Mouse (Mus musculus): ENCODE measurements at regions not wholly inside any gene's neighbourhood (a gene's known extent, or its start where the extent isn't known, plus 50 kb on each side); places are given as distances from the start of the nearest gene placed in this dataset.

DNA sequence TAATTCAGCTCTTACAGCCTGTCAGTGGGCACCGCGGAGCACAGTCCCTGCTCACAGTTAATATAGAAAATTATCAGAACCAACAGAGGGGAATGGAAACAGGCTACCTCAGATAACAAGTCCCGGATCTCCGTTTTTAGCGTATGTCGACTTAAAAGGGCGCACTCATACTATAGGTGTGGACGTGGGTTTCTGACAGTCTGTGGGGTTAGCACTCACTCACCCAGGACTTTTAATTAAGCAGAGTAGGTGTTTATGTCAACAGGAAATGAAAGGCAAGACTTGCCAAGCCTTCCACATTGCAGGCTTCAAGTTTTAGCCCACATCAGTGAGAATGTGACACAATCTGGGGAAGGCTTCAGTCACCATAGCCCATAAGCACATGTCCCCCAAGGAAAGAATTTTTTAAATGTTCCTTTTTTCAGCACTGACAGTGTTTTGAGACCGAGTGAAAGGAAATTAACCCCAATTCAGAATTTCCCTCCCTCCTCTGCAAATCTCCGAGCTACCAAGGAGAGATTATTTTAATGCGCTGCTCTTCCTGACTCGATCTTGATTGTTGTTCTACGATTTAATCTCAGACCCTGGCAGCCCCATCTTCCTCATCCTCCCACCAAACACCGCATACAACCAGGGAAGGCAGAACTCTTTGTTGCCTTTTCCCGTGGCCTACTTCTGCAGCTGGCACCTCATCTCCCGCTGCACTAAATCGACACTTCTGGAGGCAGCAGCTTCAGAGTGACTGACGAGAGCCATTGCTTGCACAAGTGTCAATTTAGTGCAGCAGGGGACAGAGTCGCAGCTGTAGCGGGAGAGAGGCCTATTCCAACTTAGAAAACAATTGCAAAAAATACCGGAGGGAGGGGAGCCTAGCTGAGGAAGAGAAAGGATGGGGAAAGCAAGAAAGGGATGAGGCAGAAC is 629.7 kb downstream of the Rwdd3 start:
- Histone ChIP-seq H3K27ac (ENCODE audit: low read depth, low read length) (no peak overlapping the region), H3K9me3 (ENCODE audit: control insufficient read depth, low read length) (no peaks in the 10 kb centered on the region), H3K27me3 (ENCODE audit: control insufficient read depth, insufficient read depth, low read length) (no peaks in the 10 kb centered on the region), H3K4me3 (ENCODE audit: low read length) (no peak overlapping the region), H3K4me2 (replicated peaks; ENCODE audit: low read depth, low read length) (no peak overlapping the region), H3K4me1 (ENCODE audit: control insufficient read depth, insufficient read depth, low read length) (no peaks in the 10 kb centered on the region), H3K36me3 (ENCODE audit: control insufficient read depth, insufficient read depth, low read length) (no peaks in the 10 kb centered on the region), H3K9ac (ENCODE audit: low read depth, low read length) (no peak overlapping the region)
- no peak for ATAC-seq (ENCODE audit: low FRiP score, low TSS enrichment)
- WGBS, result 46% methylated on average over 21 of the region's 21 CpGs

DNA sequence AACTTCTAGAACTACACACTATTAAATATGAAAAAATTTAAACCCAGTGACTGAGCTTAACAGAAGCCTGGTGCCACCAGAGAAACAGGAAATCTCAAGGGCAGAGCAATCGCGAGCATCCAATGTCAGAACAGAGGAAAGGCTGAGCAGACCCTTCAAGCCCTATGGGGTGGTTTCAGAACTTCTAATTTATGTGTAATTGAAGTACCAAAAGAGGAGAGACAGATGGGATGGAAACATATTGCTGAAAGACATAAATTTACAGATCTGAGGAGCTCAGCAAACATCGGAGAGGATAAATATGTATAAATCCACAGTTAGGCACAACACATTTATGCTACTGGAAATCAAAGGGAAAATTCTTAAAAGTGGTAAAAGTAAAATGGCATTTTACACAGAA is 637.6 kb downstream of the Rwdd3 start:
- WGBS, result 77% methylated on average over 3 of the region's 3 CpGs
- no peak overlapping the region for H3K9ac ChIP-seq (ENCODE audit: low read depth, low read length)
- ATAC-seq (ENCODE audit: low FRiP score, low TSS enrichment), result no peak
- H3K27me3 ChIP-seq (ENCODE audit: control insufficient read depth, insufficient read depth, low read length), result no peaks in the 10 kb centered on the region
- H3K27ac ChIP-seq (ENCODE audit: low read depth, low read length), result no peak overlapping the region
- H3K4me1 ChIP-seq (ENCODE audit: control insufficient read depth, insufficient read depth, low read length), result no peaks in the 10 kb centered on the region
- H3K4me2 ChIP-seq (replicated peaks; ENCODE audit: low read depth, low read length), result no peak overlapping the region
- H3K9me3 ChIP-seq (ENCODE audit: control insufficient read depth, low read length), result no peaks in the 10 kb centered on the region
- no peak overlapping the region for H3K4me3 ChIP-seq (ENCODE audit: low read length)
- H3K36me3 ChIP-seq (ENCODE audit: control insufficient read depth, insufficient read depth, low read length), result no peaks in the 10 kb centered on the region

DNA sequence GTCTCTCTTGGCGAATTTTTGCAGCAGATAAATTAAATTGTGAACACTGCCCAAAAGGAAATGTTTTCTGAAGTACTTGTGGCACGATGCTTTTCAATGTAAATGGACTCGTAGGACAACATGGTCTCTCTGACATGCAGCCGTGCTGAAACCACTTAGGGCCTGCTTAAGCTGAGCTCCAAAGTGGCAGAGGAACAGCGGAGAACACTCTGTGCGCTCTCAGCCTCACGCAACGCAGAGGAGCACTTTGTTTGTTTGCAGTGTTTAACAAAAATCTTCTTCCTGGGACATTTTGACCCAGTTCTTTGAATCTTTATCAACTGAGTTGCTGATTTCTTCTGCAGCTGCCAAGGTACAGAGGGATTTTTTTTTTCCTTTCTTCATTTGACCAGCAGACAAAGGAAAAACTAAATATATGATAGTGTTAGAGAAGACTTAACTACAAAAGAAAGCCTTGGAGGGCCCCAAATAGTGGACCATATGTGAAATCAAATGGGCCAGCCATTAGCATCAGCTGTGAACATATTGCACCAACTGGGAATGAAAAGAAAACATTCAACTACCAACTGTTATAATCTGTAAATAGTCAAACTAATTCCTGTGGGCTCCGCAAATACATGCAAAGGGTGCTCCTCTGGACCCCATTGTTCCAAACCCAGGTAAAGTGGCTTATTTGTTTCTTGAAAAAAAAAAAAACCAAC is 639.5 kb downstream of the Rwdd3 start:
- no peak overlapping the region for H3K4me3 ChIP-seq (ENCODE audit: low read length)
- H3K9me3 ChIP-seq (ENCODE audit: control insufficient read depth, low read length), result no peaks in the 10 kb centered on the region
- H3K27ac ChIP-seq (ENCODE audit: low read depth, low read length), result no peak overlapping the region
- no peak for ATAC-seq (ENCODE audit: low FRiP score, low TSS enrichment)
- no peaks in the 10 kb centered on the region for H3K36me3 ChIP-seq (ENCODE audit: control insufficient read depth, insufficient read depth, low read length)
- no peaks in the 10 kb centered on the region for H3K27me3 ChIP-seq (ENCODE audit: control insufficient read depth, insufficient read depth, low read length)
- no peak overlapping the region for H3K4me2 ChIP-seq (replicated peaks; ENCODE audit: low read depth, low read length)
- no peaks in the 10 kb centered on the region for H3K4me1 ChIP-seq (ENCODE audit: control insufficient read depth, insufficient read depth, low read length)
- WGBS, result 88% methylated on average over 9 of the region's 9 CpGs
- no peak overlapping the region for H3K9ac ChIP-seq (ENCODE audit: low read depth, low read length)

DNA sequence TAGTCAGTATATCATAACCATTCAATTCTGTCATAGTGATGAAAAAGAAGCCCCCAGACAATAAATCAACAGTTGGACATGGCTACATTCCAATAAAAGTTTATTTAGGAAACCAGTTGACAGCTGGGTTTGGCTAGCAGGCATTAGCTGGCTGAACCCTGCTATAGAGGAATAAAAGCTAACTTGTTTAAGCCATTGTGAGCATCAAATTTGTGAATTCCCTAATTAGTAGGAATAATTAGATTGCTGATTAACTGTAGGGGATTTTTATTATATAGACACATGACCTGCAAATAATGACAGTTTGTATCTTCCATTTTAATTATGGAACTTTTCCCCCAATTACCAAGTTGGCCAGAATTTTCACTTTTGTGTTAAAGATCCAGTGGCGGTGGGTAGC is 659.8 kb downstream of the Rwdd3 start:
- Histone ChIP-seq H3K36me3 (ENCODE audit: control insufficient read depth, insufficient read depth, low read length) (no peaks in the 10 kb centered on the region), H3K9me3 (ENCODE audit: control insufficient read depth, low read length) (no peaks in the 10 kb centered on the region), H3K27me3 (ENCODE audit: control insufficient read depth, insufficient read depth, low read length) (no peaks in the 10 kb centered on the region), H3K27ac (ENCODE audit: low read depth, low read length) (no peak overlapping the region), H3K4me1 (ENCODE audit: control insufficient read depth, insufficient read depth, low read length) (no peaks in the 10 kb centered on the region), H3K4me3 (ENCODE audit: low read length) (no peak overlapping the region), H3K9ac (ENCODE audit: low read depth, low read length) (no peak overlapping the region), H3K4me2 (replicated peaks; ENCODE audit: low read depth, low read length) (no peak overlapping the region)
- 98% methylated on average over 1 of the region's 1 CpGs for WGBS
- no peak for ATAC-seq (ENCODE audit: low FRiP score, low TSS enrichment)

DNA sequence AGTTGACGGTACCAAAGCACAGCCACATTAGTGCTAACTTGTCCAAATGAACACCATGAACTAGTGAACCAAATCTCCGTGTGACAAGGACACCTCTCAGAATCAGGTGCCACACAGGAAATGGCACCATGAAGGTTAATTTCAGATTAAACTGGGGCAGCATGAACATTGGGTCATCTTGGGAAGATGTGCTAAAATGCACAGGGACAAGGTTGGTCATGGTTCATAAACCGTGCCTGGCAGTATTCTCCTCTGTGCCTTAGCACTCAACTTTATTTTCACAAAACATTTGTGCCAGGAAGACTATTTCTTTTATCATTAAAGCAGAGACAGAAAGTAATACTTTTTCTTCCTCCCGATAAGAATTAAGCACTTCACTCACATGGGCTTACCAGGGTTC is 672.6 kb downstream of the Rwdd3 start:
- H3K9me3 ChIP-seq (ENCODE audit: control insufficient read depth, low read length), result no peaks in the 10 kb centered on the region
- no peaks in the 10 kb centered on the region for H3K36me3 ChIP-seq (ENCODE audit: control insufficient read depth, insufficient read depth, low read length)
- H3K27ac ChIP-seq (ENCODE audit: low read depth, low read length), result no peak overlapping the region
- no peak overlapping the region for H3K4me3 ChIP-seq (ENCODE audit: low read length)
- no peak overlapping the region for H3K4me2 ChIP-seq (replicated peaks; ENCODE audit: low read depth, low read length)
- no peaks in the 10 kb centered on the region for H3K27me3 ChIP-seq (ENCODE audit: control insufficient read depth, insufficient read depth, low read length)
- 54% methylated on average over 4 of the region's 4 CpGs for WGBS
- no peak for ATAC-seq (ENCODE audit: low FRiP score, low TSS enrichment)
- no peaks in the 10 kb centered on the region for H3K4me1 ChIP-seq (ENCODE audit: control insufficient read depth, insufficient read depth, low read length)
- H3K9ac ChIP-seq (ENCODE audit: low read depth, low read length), result no peak overlapping the region

DNA sequence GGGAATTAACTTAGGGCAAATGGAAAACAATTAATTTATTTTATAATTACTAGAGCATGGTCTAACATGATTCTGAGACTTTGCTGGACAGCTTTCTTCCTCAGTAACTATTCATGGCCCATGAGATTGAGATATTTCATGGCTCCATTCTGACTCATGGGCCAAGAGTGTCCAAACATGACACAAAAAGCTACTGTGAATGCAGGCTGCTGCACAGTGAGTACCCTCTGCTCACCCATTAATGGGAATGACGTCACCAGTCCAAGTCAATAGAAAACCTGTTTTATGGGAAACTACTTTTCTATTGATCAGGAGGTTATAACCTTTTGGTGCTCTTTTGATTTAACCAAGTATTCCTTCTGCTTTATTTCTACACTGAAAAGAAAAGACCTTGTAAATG is 693.6 kb downstream of the Rwdd3 start:
- no peak for ATAC-seq (ENCODE audit: low FRiP score, low TSS enrichment)
- no peaks in the 10 kb centered on the region for H3K27me3 ChIP-seq (ENCODE audit: control insufficient read depth, insufficient read depth, low read length)
- WGBS, result 89% methylated on average over 1 of the region's 1 CpGs
- no peak overlapping the region for H3K4me3 ChIP-seq (ENCODE audit: low read length)
- no peaks in the 10 kb centered on the region for H3K36me3 ChIP-seq (ENCODE audit: control insufficient read depth, insufficient read depth, low read length)
- H3K4me2 ChIP-seq (replicated peaks; ENCODE audit: low read depth, low read length), result no peak overlapping the region
- no peaks in the 10 kb centered on the region for H3K9me3 ChIP-seq (ENCODE audit: control insufficient read depth, low read length)
- H3K9ac ChIP-seq (ENCODE audit: low read depth, low read length), result no peak overlapping the region
- H3K4me1 ChIP-seq (ENCODE audit: control insufficient read depth, insufficient read depth, low read length), result no peaks in the 10 kb centered on the region
- no peak overlapping the region for H3K27ac ChIP-seq (ENCODE audit: low read depth, low read length)

DNA sequence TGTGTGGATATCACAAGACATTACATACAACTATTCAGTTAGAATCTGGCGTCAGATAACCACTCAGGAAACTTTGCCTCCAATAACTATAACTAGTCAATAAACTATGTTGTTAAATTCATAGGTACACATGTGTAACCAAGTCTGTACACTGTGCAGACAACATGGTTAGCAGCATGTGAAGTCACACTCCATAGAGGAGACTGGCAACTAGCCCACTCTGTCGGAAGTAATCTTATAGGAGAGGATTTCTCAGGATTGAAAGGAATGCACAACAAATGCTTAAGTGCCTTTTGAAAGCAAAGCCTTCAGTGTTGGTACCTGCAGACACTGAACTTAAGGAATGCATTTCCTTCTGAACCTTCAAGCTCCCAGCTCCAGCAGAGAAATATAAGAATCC is 693.0 kb upstream of the Ptbp2 start:
- Histone ChIP-seq H3K9me3 (ENCODE audit: control insufficient read depth, low read length) (no peaks in the 10 kb centered on the region), H3K27ac (ENCODE audit: low read depth, low read length) (no peak overlapping the region)

DNA sequence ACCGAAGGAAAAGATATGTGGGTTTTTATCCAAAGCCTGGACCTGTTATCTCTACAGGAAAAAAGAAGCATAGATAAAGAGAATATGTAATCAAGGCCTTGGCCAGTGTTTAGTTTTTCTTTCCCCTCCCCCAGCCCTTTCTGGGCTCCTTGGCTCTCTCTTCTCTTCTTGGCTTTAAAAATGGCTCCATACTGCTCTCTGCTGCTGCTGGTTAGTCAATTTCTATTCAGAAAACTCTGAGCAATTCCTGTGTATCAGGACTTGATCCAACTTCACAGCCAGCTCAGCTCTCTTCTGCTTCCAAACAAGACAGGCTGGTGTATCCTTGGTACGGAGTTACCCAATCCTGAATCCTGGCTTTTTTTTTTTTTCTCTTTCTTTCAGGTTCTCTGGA is 689.4 kb upstream of the Ptbp2 start:
- H3K9me3 ChIP-seq (ENCODE audit: control insufficient read depth, low read length), result no peaks in the 10 kb centered on the region
- no peaks in the 10 kb centered on the region for H3K27me3 ChIP-seq (ENCODE audit: control insufficient read depth, insufficient read depth, low read length)
- H3K4me2 ChIP-seq (replicated peaks; ENCODE audit: low read depth, low read length), result no peak overlapping the region
- no peaks in the 10 kb centered on the region for H3K36me3 ChIP-seq (ENCODE audit: control insufficient read depth, insufficient read depth, low read length)
- H3K4me3 ChIP-seq (ENCODE audit: low read length), result no peak overlapping the region
- 57% methylated on average over 2 of the region's 2 CpGs for WGBS
- ATAC-seq (ENCODE audit: low FRiP score, low TSS enrichment), result peak; percentile 73; the same call in 1 of the 2 replicates
- no peak overlapping the region for H3K27ac ChIP-seq (ENCODE audit: low read depth, low read length)
- H3K9ac ChIP-seq (ENCODE audit: low read depth, low read length), result no peak overlapping the region
- H3K4me1 ChIP-seq (ENCODE audit: control insufficient read depth, insufficient read depth, low read length), result no peaks in the 10 kb centered on the region; the same call in 1 of the 2 replicates

More for the DNA sequence above, 693.0 kb upstream of the Ptbp2 start:
- no peak for ATAC-seq (ENCODE audit: low FRiP score, low TSS enrichment)
- H3K27me3 ChIP-seq (ENCODE audit: control insufficient read depth, insufficient read depth, low read length), result no peaks in the 10 kb centered on the region
- no peaks in the 10 kb centered on the region for H3K4me1 ChIP-seq (ENCODE audit: control insufficient read depth, insufficient read depth, low read length)
- H3K4me3 ChIP-seq (ENCODE audit: low read length), result no peak overlapping the region
- 71% methylated on average over 2 of the region's 2 CpGs for WGBS
- no peak overlapping the region for H3K9ac ChIP-seq (ENCODE audit: low read depth, low read length)
- no peak overlapping the region for H3K4me2 ChIP-seq (replicated peaks; ENCODE audit: low read depth, low read length)
- H3K36me3 ChIP-seq (ENCODE audit: control insufficient read depth, insufficient read depth, low read length), result no peaks in the 10 kb centered on the region

Measured in kidney, embryonic 14.5 days (tissue).